Mouse (Mus musculus): ENCODE measurements around the gene Olfr58.
"Not testable (repeated sequence)": the region's sequence is repeated elsewhere in the genome, so short reads cannot be mapped to it uniquely, and the experiment has no call there.

Gene Olfr58

DNA sequence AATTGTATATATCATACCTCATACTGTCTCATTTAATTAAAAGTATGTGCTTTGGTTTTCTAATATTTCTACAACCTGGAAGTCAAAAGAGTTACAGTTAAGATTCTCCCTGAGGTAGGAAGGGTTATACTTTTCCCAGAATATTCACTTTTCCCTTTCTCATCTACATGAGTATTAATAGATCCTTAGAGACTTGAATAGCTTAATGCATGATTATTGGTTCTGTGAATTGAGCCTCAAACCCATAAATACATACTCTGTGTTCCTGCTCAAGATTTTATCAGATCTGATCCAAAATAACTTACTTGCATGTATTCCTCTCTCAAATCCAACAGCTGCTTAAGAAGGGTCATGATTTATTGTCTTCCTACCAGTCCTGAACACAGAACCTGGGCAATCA, at the start of gene Olfr58:
Gene Olfr58, plus strand, starts transcription at position 301 of the 400 bp plus-strand sequence.
- no peak for DNase-seq

DNA sequence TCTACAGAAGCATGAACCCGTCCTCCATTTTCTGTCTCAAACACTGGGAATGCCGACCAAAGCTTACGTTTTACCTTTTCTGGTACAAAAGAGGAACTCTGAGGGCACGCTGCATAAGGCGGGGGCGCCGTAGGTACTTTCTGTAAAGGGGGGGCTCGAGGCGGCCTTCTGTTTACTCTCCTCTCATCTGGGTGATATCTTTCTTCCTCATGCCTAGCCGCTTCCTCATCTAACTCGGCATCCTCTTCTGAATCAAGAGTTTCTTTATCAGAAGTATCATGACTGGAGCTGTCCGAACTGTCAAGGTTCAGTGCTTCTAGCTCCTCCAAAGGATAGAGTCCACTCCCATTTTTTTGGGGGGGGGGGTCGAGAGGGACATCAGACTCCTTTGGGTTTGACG, 10.9 kb upstream of the Olfr58 start:
- DNase-seq, result no peak

DNA sequence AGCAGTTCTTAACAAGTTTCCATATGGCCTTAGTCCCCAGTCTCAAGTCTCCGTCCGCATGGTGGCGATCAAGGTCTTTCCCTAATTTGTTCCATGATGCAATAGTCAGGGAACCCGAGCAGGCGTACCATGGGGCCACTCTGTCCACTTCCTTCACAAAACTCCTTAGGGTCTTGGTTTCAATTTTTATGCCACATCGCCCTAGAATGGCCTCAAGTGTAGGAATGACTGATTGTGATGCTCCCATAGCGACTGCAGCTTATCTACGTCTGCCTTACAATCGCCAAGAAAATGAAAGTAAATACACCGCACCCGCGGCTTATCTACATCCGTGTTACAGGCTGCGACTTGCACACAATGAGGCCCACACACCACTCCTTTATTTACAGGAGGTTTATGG, 10.4 kb upstream of the Olfr58 start:
- DNase-seq, result no peak

DNA sequence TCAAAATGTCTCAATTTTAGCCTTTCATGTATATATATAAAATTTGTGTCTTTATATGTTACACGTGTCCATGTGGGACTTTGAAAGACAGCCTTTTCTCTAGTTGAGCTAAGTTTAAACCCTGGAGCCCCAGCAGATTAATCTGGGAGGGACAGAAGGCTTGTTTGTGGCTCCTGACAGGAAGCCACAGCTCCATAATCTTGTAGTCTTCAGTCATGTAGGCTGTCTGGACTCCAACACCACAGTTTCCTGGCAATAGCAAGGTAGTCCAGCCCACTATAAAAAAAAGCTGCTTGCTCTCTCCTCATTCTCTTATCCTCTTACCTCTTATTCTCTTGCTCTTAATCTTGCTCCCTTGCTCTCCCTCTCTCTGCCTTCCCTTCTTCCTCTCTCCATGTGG, 22.9 kb downstream of the Olfr58 start:
- no peak for DNase-seq

DNA sequence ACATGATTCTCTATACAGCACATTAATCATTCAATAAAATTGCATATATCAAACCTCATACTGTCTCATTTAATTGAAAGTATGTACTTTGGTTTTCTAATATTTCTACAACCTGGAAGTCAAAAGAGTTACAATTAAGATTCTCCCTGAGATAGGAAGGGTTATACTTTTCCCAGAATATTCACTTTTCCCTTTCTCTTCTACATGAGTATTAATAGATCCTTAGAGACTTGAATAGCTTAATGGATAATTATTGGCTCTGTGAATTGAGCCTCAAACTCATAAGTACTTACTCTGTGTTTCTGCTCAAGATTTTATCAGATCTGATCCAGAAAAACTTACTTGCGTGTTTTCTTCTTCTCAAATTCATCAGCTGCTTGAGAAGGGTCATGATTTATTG, 24.5 kb downstream of the Olfr58 start, which contains the start of gene Olfr859:
Gene Olfr859, plus strand, starts transcription at position 301 of the 400 bp plus-strand sequence.
- not testable (repeated sequence) for DNase-seq
